Mouse (Mus musculus) kidney, adult 2 months (tissue): ENCODE measurements around the gene Pgs1.

Source experiments
- CTCF ChIP-seq: fragments of 200-500 bp; conservative IDR thresholded peaks from 2 replicates; pipeline ENCODE4 v1.5.1; 2011; ENCODE audit warnings: low read depth, mild to moderate bottlenecking, control low read depth, low read length, moderate library complexity, mixed read lengths; ENCODE audit not compliant: insufficient read depth, insufficient read length
- POLR2A ChIP-seq: fragments of 200-500 bp; IDR thresholded peaks from one replicate; pipeline ENCODE4 v1.6.1; 2011; ENCODE audit warnings: low read depth, low read length, control low read depth

GRCm38 (mm10) chr11:117940881-117941280 is 45.2 kb upstream of the Pgs1 start:
- TF ChIP-seq POLR2A, result no peak
- TF ChIP-seq CTCF, result no peak
